In the genomic region with DNA sequence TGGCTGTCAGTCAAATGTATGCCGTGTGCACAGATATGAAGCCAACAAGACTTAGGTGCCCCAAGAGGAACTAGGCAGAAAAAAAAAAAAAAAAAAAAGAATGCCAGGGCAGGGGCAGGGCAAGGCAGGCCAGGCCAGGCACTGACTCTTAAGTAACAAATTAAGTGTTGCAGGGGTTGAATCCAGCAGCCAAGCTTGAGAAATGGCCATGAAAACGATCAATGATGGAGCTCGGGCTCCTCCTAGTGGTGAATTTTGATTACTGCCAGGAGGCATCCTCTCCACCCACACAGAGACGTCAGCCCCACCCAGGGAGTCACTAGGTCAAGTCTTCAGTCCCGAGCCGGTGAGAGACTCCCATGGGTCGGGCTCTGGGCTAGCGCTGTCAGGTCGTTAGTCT, we compare ENCODE assay signal across 9 mouse cellular contexts. TPM values are rescaled to one million over a fixed set of nuclear protein-coding genes. Genes with fewer than 3 reads are reported as not detected.
DNase-seq lines count a peak whose midpoint lies in the region; ATAC-seq lines count a peak whose summit lies in the region.
"Had no signal": no experiment of that assay in that cellular context is flagged by ENCODE, and none has a peak within 500 bp of the region (broad histone marks: within the 10 kb centered on the region; RNA-seq: fewer than 3 reads in every experiment).

No protein-coding gene starts in this region.

- 11% methylated on average over 9 of the region's 9 CpGs for WGBS in forebrain, embryonic 10.5 days
- 7% methylated on average over 9 of the region's 9 CpGs for WGBS in heart, embryonic 14.5 days
- WGBS in liver, embryonic 13.5 days (ENCODE audit: insufficient replicate concordance), result 8% methylated on average over 9 of the region's 9 CpGs
- 6% methylated on average over 9 of the region's 9 CpGs for WGBS in neural tube, embryonic 13.5 days

- H3K27me3 ChIP-seq in forebrain, embryonic 10.5 days (ENCODE audit: poor library complexity, severe bottlenecking), result peaks cover 8% of the 10 kb centered on the region; the same call in 1 of the 2 replicates
- H3K27me3 ChIP-seq in heart, embryonic 14.5 days (ENCODE audit: control insufficient read depth, insufficient read depth, low read length), result no peaks in the 10 kb centered on the region; the same call in 1 of the 2 replicates
- 0 out of 2 replicates have a peak, but pooled peaks cover 3% of the 10 kb centered on the region for H3K27me3 ChIP-seq in liver, embryonic 13.5 days
- H3K27me3 ChIP-seq in neural tube, embryonic 13.5 days, result no peaks in the 10 kb centered on the region

- no peak overlapping the region for H3K9ac ChIP-seq in heart, embryonic 14.5 days (ENCODE audit: low read length)
- no peak overlapping the region for H3K9ac ChIP-seq in liver, embryonic 13.5 days
- no peak overlapping the region for H3K9ac ChIP-seq in neural tube, embryonic 13.5 days

- ATAC-seq in CD4-positive, CD25-positive, alpha-beta regulatory T cell, adult 4 months, result peak; percentile 73
- no peak for ATAC-seq in heart, embryonic 14.5 days (ENCODE audit: insufficient number of reproducible peaks, insufficient read depth, low FRiP score, low read depth)
- ATAC-seq in liver, embryonic 13.5 days (ENCODE audit: low read depth), result 0 out of 2 replicates have a peak, but pooled peaks have one; percentile 31
- peak; percentile 79 for ATAC-seq in neural tube, embryonic 13.5 days (ENCODE audit: low read depth)

- peak overlapping the region; percentile 45 for H3K4me2 ChIP-seq in heart, embryonic 14.5 days (ENCODE audit: low read length)
- no peak overlapping the region for H3K4me2 ChIP-seq in liver, embryonic 13.5 days
- peak overlapping the region; percentile 38 for H3K4me2 ChIP-seq in neural tube, embryonic 13.5 days

- H3K36me3 ChIP-seq in forebrain, embryonic 10.5 days (replicated peaks), result no peaks in the 10 kb centered on the region
- H3K36me3 ChIP-seq in heart, embryonic 14.5 days (ENCODE audit: control insufficient read depth, insufficient read depth, low read length), result no peaks in the 10 kb centered on the region
- no peaks in the 10 kb centered on the region for H3K36me3 ChIP-seq in liver, embryonic 13.5 days
- H3K36me3 ChIP-seq in neural tube, embryonic 13.5 days, result no peaks in the 10 kb centered on the region

- H3K9me3 ChIP-seq in forebrain, embryonic 10.5 days, result no peaks in the 10 kb centered on the region
- H3K9me3 ChIP-seq in heart, embryonic 14.5 days (ENCODE audit: control insufficient read depth, low read length), result no peaks in the 10 kb centered on the region
- H3K9me3 ChIP-seq in liver, embryonic 13.5 days (replicated peaks), result no peaks in the 10 kb centered on the region
- H3K9me3 ChIP-seq in neural tube, embryonic 13.5 days, result no peaks in the 10 kb centered on the region

- H3K4me3 ChIP-seq in forebrain, embryonic 10.5 days, result peak overlapping the region; percentile 16; the same call in 1 of the 2 replicates
- no peak overlapping the region; a peak in 1 of 4 replicates for H3K4me3 ChIP-seq in heart, embryonic 14.5 days (ENCODE audit: control insufficient read depth in 1 of 2, insufficient read depth in 1 of 2, low read depth in 1 of 2, low read length in 2 of 2)
- no peak overlapping the region for H3K4me3 ChIP-seq in liver, embryonic 13.5 days (replicated peaks)
- H3K4me3 ChIP-seq in neural tube, embryonic 13.5 days, result no peak overlapping the region

- no peak overlapping the region for H3K27ac ChIP-seq in forebrain, embryonic 10.5 days
- H3K27ac ChIP-seq in heart, embryonic 14.5 days (replicated peaks in 1 of 2; ENCODE audit: control insufficient read depth in 1 of 2, insufficient read depth in 1 of 2, low read depth in 2 of 2, low read length in 2 of 2), result no peak overlapping the region
- H3K27ac ChIP-seq in liver, embryonic 13.5 days, result no peak overlapping the region
- H3K27ac ChIP-seq in neural tube, embryonic 13.5 days (replicated peaks), result no peak overlapping the region

- peaks cover 8% of the 10 kb centered on the region for H3K4me1 ChIP-seq in forebrain, embryonic 10.5 days
- no peaks in the 10 kb centered on the region; a peak in 1 of 4 replicates for H3K4me1 ChIP-seq in heart, embryonic 14.5 days (ENCODE audit: control insufficient read depth in 2 of 2, insufficient read depth in 2 of 2, low read length in 2 of 2)
- H3K4me1 ChIP-seq in liver, embryonic 13.5 days (replicated peaks), result no peaks in the 10 kb centered on the region
- peaks cover 5% of the 10 kb centered on the region; the same call in 1 of the 2 replicates for H3K4me1 ChIP-seq in neural tube, embryonic 13.5 days (replicated peaks)

- peak; percentile 51 for DNase-seq in brain, embryonic 18.5 days (ENCODE audit: low read depth, low spot score)
- DNase-seq in forebrain, embryonic 10.5 days (ENCODE audit: extremely low spot score, low spot score), result peak; percentile 81
- DNase-seq in kidney, postnatal 10 days, result peak; percentile 88
- peak; percentile 27 for DNase-seq in liver, embryonic 13.5 days
- peak; percentile 48 for DNase-seq in telencephalon, adult 2 months (ENCODE audit: low read depth, low spot score)

RNA-seq across cellular contexts. Expression of a gene that starts 54.7 kb away (rescaled TPM):
- not detected for polyA plus RNA-seq in CD4-positive, CD25-positive, alpha-beta regulatory T cell, adult 4 months (2017; shearing (Covaris generic))
- not detected in 2 replicates for polyA plus RNA-seq in forebrain, embryonic 10.5 days (2016; fragmentation: Nextera tagmentation; extraction: Ambion mirVana)
- polyA plus RNA-seq in heart, embryonic 14.5 days (2014; fragmentation: Nextera tagmentation; extraction: Ambion mirVana), result not detected in 2 replicates
- polyA plus RNA-seq in liver, embryonic 13.5 days (2015; fragmentation: Nextera tagmentation; extraction: Ambion mirVana), result not detected in 2 replicates
- polyA plus RNA-seq in neural tube, embryonic 13.5 days (2015; fragmentation: Nextera tagmentation; extraction: Ambion mirVana), result not detected in 2 replicates
- polyA plus RNA-seq: liver, embryonic 16.5 days had no signal

RNA-seq across cellular contexts. Expression of a gene that starts 56.1 kb away (rescaled TPM):
- not detected for polyA plus RNA-seq in CD4-positive, CD25-positive, alpha-beta regulatory T cell, adult 4 months (2017; shearing (Covaris generic))
- 0.14 TPM in 1 of 2 replicates, not detected in the other for polyA plus RNA-seq in forebrain, embryonic 10.5 days (2016; fragmentation: Nextera tagmentation; extraction: Ambion mirVana)
- polyA plus RNA-seq in heart, embryonic 14.5 days (2014; fragmentation: Nextera tagmentation; extraction: Ambion mirVana), result not detected in 2 replicates
- polyA plus RNA-seq in liver, embryonic 13.5 days (2015; fragmentation: Nextera tagmentation; extraction: Ambion mirVana), result not detected in 2 replicates
- polyA plus RNA-seq in neural tube, embryonic 13.5 days (2015; fragmentation: Nextera tagmentation; extraction: Ambion mirVana), result not detected in 2 replicates
- polyA plus RNA-seq: liver, embryonic 16.5 days had no signal

RNA-seq across cellular contexts. Expression of a gene that starts 58.1 kb away (rescaled TPM):
- not detected for polyA plus RNA-seq in CD4-positive, CD25-positive, alpha-beta regulatory T cell, adult 4 months (2017; shearing (Covaris generic))
- polyA plus RNA-seq in forebrain, embryonic 10.5 days (2016; fragmentation: Nextera tagmentation; extraction: Ambion mirVana), result not detected in 2 replicates
- not detected in 2 replicates for polyA plus RNA-seq in heart, embryonic 14.5 days (2014; fragmentation: Nextera tagmentation; extraction: Ambion mirVana)
- polyA plus RNA-seq in liver, embryonic 13.5 days (2015; fragmentation: Nextera tagmentation; extraction: Ambion mirVana), result not detected in 2 replicates
- polyA plus RNA-seq in neural tube, embryonic 13.5 days (2015; fragmentation: Nextera tagmentation; extraction: Ambion mirVana), result not detected in 2 replicates
- polyA plus RNA-seq: liver, embryonic 16.5 days had no signal

Comparison
In these comparisons a context has a peak if more than half of its experiments do, and no peak if none do; other contexts are left out.
1. DNase-seq: peak in every context shown above with its lines; median percentile 88 in kidney, postnatal 10 days; 81 in forebrain, embryonic 10.5 days; 51 in brain, embryonic 18.5 days; 48 in telencephalon, adult 2 months; 27 in liver, embryonic 13.5 days.